Mouse (Mus musculus): Measurements from ENCODE around the gene Acot1. TPM values are rescaled to one million over a fixed set of nuclear protein-coding genes. Genes with fewer than 3 reads are reported as not detected.

Acot1 gene
- total RNA-seq (2021), result 6.3 and 7.7 TPM in 2 replicates
- long read RNA-seq, transcript Acot1-201 (3 exons, 2,272 nt), result major isoform, 18 of 20 reads
- long read RNA-seq, partial matches to known transcripts, result 0 of 20 reads
- long read RNA-seq, other reads (novel, unspliced or antisense), result 2 of 20 reads

- peak; percentile 63 for DNase-seq
These were observed at the start of gene Acot1 for GRCm38 (mm10) chr12:84009171-84009965. TSS of gene Acot1 (plus strand) at chr12:84009490.

- no peak for DNase-seq
These were observed 44.1 kb upstream of the Acot1 start for GRCm38 (mm10) chr12:83965235-83965634.

GRCm38 (mm10) chr12:83972117-83972516 is 37.2 kb upstream of the Acot1 start:
- no peak for DNase-seq

GRCm38 (mm10) chr12:83978862-83979261 is 30.4 kb upstream of the Acot1 start:
- DNase-seq, result no peak

- DNase-seq, result no peak
These were observed 27.7 kb upstream of the Acot1 start for GRCm38 (mm10) chr12:83981615-83982014.

GRCm38 (mm10) chr12:83984752-83985151 is 24.5 kb upstream of the Acot1 start, which contains the start of gene Heatr4:
TSS of gene Heatr4 (minus strand) at chr12:83984852.
- DNase-seq, result no peak

- no peak for DNase-seq
These were observed 22.1 kb upstream of the Acot1 start for GRCm38 (mm10) chr12:83987242-83987582.

- peak; percentile 60 for DNase-seq
These were observed 21.5 kb upstream of the Acot1 start, which contains the start of gene Acot2 for GRCm38 (mm10) chr12:83987583-83988441. TSS of gene Acot2 (plus strand) at chr12:83987861.

GRCm38 (mm10) chr12:83988483-83988882 is 20.8 kb upstream of the Acot1 start:
- no peak for DNase-seq

GRCm38 (mm10) chr12:83989378-83989777 is 19.9 kb upstream of the Acot1 start:
- DNase-seq, result no peak

- DNase-seq, result no peak
These were observed 12.1 kb upstream of the Acot1 start for GRCm38 (mm10) chr12:83997221-83997620.

GRCm38 (mm10) chr12:83998341-83999107 is 10.8 kb upstream of the Acot1 start:
- DNase-seq, result no peak

- DNase-seq, result peak; percentile 42
These were observed 10.1 kb upstream of the Acot1 start for GRCm38 (mm10) chr12:83999237-83999636.

GRCm38 (mm10) chr12:84000418-84000817 is 8.9 kb upstream of the Acot1 start:
- DNase-seq, result no peak

- no peak for DNase-seq
These were observed 5.4 kb upstream of the Acot1 start for GRCm38 (mm10) chr12:84003866-84004265.

- no peak for DNase-seq
These were observed 1.0 kb upstream of the Acot1 start for GRCm38 (mm10) chr12:84008251-84008650.

GRCm38 (mm10) chr12:84008729-84009128 is 561 bp upstream of the Acot1 start:
- no peak for DNase-seq

GRCm38 (mm10) chr12:84010201-84010600 is 911 bp downstream of the Acot1 start:
- no peak for DNase-seq

GRCm38 (mm10) chr12:84011251-84012040 is 2.2 kb downstream of the Acot1 start:
- DNase-seq, result peak; percentile 80

- no peak for DNase-seq
These were observed 3.8 kb downstream of the Acot1 start for GRCm38 (mm10) chr12:84013130-84013529.

- DNase-seq, result no peak
These were observed 4.4 kb downstream of the Acot1 start for GRCm38 (mm10) chr12:84013701-84014100.
